Mouse (Mus musculus) left cerebral cortex, postnatal 10 days (tissue): ENCODE measurements around the gene Cped1. TPM values are rescaled to one million over a fixed set of nuclear protein-coding genes. Genes with fewer than 3 reads are reported as not detected.

Experiments used
- DNase-seq, 2 experiments: peaks; one replicate each; pipeline ENCODE4 v3.0.0; 2021 to 2022; ENCODE audit warnings: low spot score in 2 of 2, mixed read lengths in 1 of 2; ENCODE audit errors: extremely low spot score in 1 of 2
- intact Hi-C: fragments of 180-260 bp; cut with DNase I; formaldehyde crosslinking; loops from one replicate; pipeline ENCODE4 v1.15.1; 2025
- total RNA-seq, 2 experiments: library from RNA; stranded (reverse); gene quantifications; 2 replicates each; pipeline ENCODE4 v1.2.3; 2021

Gene Cped1
- total RNA-seq, 2 experiments from 2014 or later, result 1.9 to 2.0 TPM

DNA sequence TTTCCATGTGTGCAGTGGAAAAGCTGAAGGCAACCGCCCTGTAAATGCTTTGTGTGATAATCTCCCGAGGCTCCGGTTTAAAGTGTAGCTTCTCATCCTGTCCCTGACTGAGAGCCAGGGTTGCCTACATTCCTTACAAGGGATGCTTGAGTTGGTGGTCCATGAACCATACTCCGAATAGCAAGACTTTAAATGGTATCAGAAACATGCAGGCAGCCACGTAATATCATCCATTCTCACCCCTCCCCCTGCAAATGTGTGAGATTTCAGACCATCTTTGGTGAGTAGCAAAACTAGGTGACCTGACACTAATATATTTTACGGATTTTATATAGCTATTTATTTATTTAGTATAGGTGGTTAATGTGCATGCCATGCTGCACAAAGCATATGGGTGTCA lies 311.3 kb downstream of the Cped1 start:
- no peak for DNase-seq
- intact Hi-C loops, result no loop called here

DNA sequence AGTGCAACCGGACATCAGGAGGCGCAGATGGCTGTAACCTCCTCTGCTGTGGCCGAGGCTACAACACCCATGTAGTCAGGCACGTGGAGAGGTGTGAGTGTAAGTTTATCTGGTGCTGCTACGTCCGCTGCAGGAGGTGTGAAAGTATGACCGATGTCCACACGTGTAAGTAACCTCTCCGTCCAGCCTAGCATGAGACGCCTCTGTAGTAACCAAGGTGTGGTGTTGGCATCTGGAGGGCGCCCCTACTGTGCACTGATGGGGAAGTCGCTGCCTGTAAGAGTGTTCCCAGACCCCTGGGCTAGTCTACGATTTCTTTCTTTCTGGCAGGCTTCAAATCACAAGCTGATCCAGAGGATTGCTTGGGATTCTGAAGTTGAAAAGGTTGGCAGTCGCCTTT lies 312.3 kb downstream of the Cped1 start:
- intact Hi-C loops, result no loop called here
- DNase-seq, result no peak

Other genes starting within 250 kb of the Cped1 start
- gene Tspan12, start 133.4 kb upstream of the Cped1 start, total RNA-seq, result 10 to 100 TPM; 19.3 to 23.4 TPM
- 10 to 100 TPM; 21.6 to 23.2 TPM for gene Ing3, start 36.3 kb upstream of the Cped1 start, total RNA-seq